Mouse (Mus musculus) midbrain, embryonic 14.5 days (tissue): ENCODE data around the gene Homer2. TPM values are rescaled to one million over a fixed set of nuclear protein-coding genes. Genes with fewer than 3 reads are reported as not detected.

Experiments used
- ATAC-seq: fragments of 200-750 bp; cut with Nextera tagmentation; 2 replicates; pipeline ENCODE4 v1.8.0; 2017; ENCODE audit warnings: moderate number of reproducible peaks, moderate library complexity; ENCODE audit not compliant: low FRiP score, low TSS enrichment
- DNase-seq: peaks from one replicate; pipeline ENCODE4 v3.0.0-alpha.2; 2015
- H3K27ac ChIP-seq: fragments of 300-500 bp; sonication (generic); replicated peaks from 2 replicates; pipeline ENCODE4 v1.5.1; 2014; ENCODE audit warnings: mild to moderate bottlenecking, low read depth, low read length, moderate library complexity
- H3K27me3 ChIP-seq: fragments of 300-500 bp; sonication (generic); 2 replicates; pipeline ENCODE4 v1.6.1; 2014; ENCODE audit warnings: low read length, control low read depth, mixed read lengths; ENCODE audit not compliant: control insufficient read depth, insufficient read depth
- H3K36me3 ChIP-seq: fragments of 300-500 bp; sonication (generic); 2 replicates; pipeline ENCODE4 v1.6.1; 2014; ENCODE audit warnings: low read length, control low read depth; ENCODE audit not compliant: control insufficient read depth, insufficient read depth
- H3K4me1 ChIP-seq: fragments of 300-500 bp; sonication (generic); 2 replicates; pipeline ENCODE4 v1.6.1; 2014; ENCODE audit warnings: mild to moderate bottlenecking, antibody characterized with exemption, low read length, control low read depth; ENCODE audit not compliant: control insufficient read depth, insufficient read depth
- H3K4me2 ChIP-seq: fragments of 300-500 bp; sonication (generic); 2 replicates; pipeline ENCODE4 v1.6.1; 2014; ENCODE audit warnings: mild to moderate bottlenecking, low read length, moderate library complexity
- H3K4me3 ChIP-seq: fragments of 300-500 bp; sonication (generic); replicated peaks from 2 replicates; pipeline ENCODE4 v1.5.1; 2014; ENCODE audit warnings: low read depth, low read length
- H3K9ac ChIP-seq: fragments of 300-500 bp; sonication (generic); replicated peaks from 2 replicates; pipeline ENCODE4 v1.6.1; 2014; ENCODE audit warnings: mild to moderate bottlenecking, low read length, moderate library complexity
- H3K9me3 ChIP-seq: fragments of 300-500 bp; sonication (generic); 2 replicates; pipeline ENCODE4 v1.6.1; 2016; ENCODE audit warnings: low read length, control low read depth, mixed read lengths; ENCODE audit not compliant: control insufficient read depth
- WGBS: fragments of 180-500 bp; shearing (Covaris S2); extraction: QIAGEN DNeasy Blood & Tissue Kit; methylation state at CpG from one replicate; pipeline ENCODE4 v1.1.7; 2014; 5-methylcytosine and 5-hydroxymethylcytosine counted together
- polyA plus RNA-seq: library from polyadenylated mRNA; unstranded; fragments of >200 nt; fragmentation: Nextera tagmentation; extraction: Ambion mirVana; gene quantifications from 2 replicates; pipeline ENCODE4 v1.2.1, GENCODE M21; 2014

Gene Homer2
- polyA plus RNA-seq, 1 experiment from 2014 or later = 19.1 TPM

- Histone ChIP-seq H3K36me3 (no peaks in the 10 kb centered on the region), H3K4me3 (no peak overlapping the region), H3K9me3 (no peaks in the 10 kb centered on the region), H3K27ac (no peak overlapping the region), H3K27me3 (no peaks in the 10 kb centered on the region), H3K9ac (no peak overlapping the region), H3K4me2 (no peak overlapping the region), H3K4me1 (peaks cover 7% of the 10 kb centered on the region)
- 87% methylated on average over 9 of the region's 9 CpGs for WGBS
- no peak for ATAC-seq
- no peak for DNase-seq
Observed at GRCm38 (mm10) chr7:81688378-81688777, 18.9 kb downstream of the Homer2 start.

GRCm38 (mm10) chr7:81687684-81688316, 19.5 kb downstream of the Homer2 start:
- peaks cover 7% of the 10 kb centered on the region for H3K4me1 ChIP-seq
- no peaks in the 10 kb centered on the region for H3K27me3 ChIP-seq
- H3K27ac ChIP-seq = no peak overlapping the region
- no peaks in the 10 kb centered on the region for H3K9me3 ChIP-seq
- ATAC-seq (no peak), DNase-seq (no peak)
- H3K4me2 ChIP-seq = no peak overlapping the region
- no peaks in the 10 kb centered on the region for H3K36me3 ChIP-seq
- H3K4me3 ChIP-seq = no peak overlapping the region
- WGBS = 94% methylated on average over 6 of the region's 6 CpGs
- no peak overlapping the region for H3K9ac ChIP-seq

GRCm38 (mm10) chr7:81685375-81685774, 22.0 kb downstream of the Homer2 start:
- Histone ChIP-seq H3K9ac (no peak overlapping the region), H3K27me3 (no peaks in the 10 kb centered on the region), H3K9me3 (no peaks in the 10 kb centered on the region), H3K36me3 (no peaks in the 10 kb centered on the region), H3K4me3 (no peak overlapping the region), H3K27ac (no peak overlapping the region), H3K4me2 (no peak overlapping the region), H3K4me1 (peaks cover 7% of the 10 kb centered on the region)
- ATAC-seq (no peak), DNase-seq (no peak)
- 89% methylated on average over 7 of the region's 7 CpGs for WGBS

- Histone ChIP-seq H3K4me2 (no peak overlapping the region), H3K36me3 (no peaks in the 10 kb centered on the region), H3K4me1 (no peaks in the 10 kb centered on the region), H3K4me3 (no peak overlapping the region), H3K9ac (no peak overlapping the region), H3K27ac (no peak overlapping the region), H3K9me3 (no peaks in the 10 kb centered on the region), H3K27me3 (no peaks in the 10 kb centered on the region)
- DNase-seq (no peak), ATAC-seq (no peak)
- WGBS = 67% methylated on average over 7 of the region's 7 CpGs
Observed at GRCm38 (mm10) chr7:81683779-81684422, 23.4 kb downstream of the Homer2 start.

GRCm38 (mm10) chr7:81681386-81681785, 25.9 kb downstream of the Homer2 start:
- no peak overlapping the region for H3K4me2 ChIP-seq
- H3K27ac ChIP-seq = no peak overlapping the region
- no peak overlapping the region for H3K9ac ChIP-seq
- 79% methylated on average over 3 of the region's 3 CpGs for WGBS
- ATAC-seq (no peak), DNase-seq (no peak)
- H3K36me3 ChIP-seq = no peaks in the 10 kb centered on the region
- H3K27me3 ChIP-seq = no peaks in the 10 kb centered on the region
- H3K4me1 ChIP-seq = no peaks in the 10 kb centered on the region
- H3K4me3 ChIP-seq = no peak overlapping the region
- H3K9me3 ChIP-seq = no peaks in the 10 kb centered on the region

- peaks cover 3% of the 10 kb centered on the region; the same call in 1 of the 2 replicates for H3K4me1 ChIP-seq
- H3K4me2 ChIP-seq = 0 out of 2 replicates have a peak overlapping the region, but pooled peaks have one; percentile 1
- no peak overlapping the region for H3K4me3 ChIP-seq
- H3K27me3 ChIP-seq = no peaks in the 10 kb centered on the region
- WGBS = 51% methylated on average over 15 of the region's 15 CpGs
- DNase-seq (peak; percentile 67), ATAC-seq (no peak)
- H3K36me3 ChIP-seq = no peaks in the 10 kb centered on the region
- peak overlapping the region; percentile 58 for H3K27ac ChIP-seq
- no peaks in the 10 kb centered on the region for H3K9me3 ChIP-seq
- H3K9ac ChIP-seq = no peak overlapping the region
Observed at GRCm38 (mm10) chr7:81673359-81674013, 33.8 kb downstream of the Homer2 start.

- no peak for ATAC-seq
- Histone ChIP-seq H3K9me3 (no peaks in the 10 kb centered on the region), H3K4me1 (peaks cover 3% of the 10 kb centered on the region; the same call in 1 of the 2 replicates), H3K4me3 (no peak overlapping the region), H3K27me3 (no peaks in the 10 kb centered on the region), H3K27ac (peak overlapping the region; percentile 58), H3K36me3 (no peaks in the 10 kb centered on the region), H3K9ac (no peak overlapping the region), H3K4me2 (no peak overlapping the region)
- DNase-seq = peak; percentile 58
- WGBS = 67% methylated on average over 10 of the region's 10 CpGs
Observed at GRCm38 (mm10) chr7:81672735-81673291, 34.5 kb downstream of the Homer2 start.

- DNase-seq (no peak), ATAC-seq (no peak)
- H3K27ac ChIP-seq = no peak overlapping the region
- no peak overlapping the region for H3K4me3 ChIP-seq
- no peak overlapping the region for H3K4me2 ChIP-seq
- no peak overlapping the region for H3K9ac ChIP-seq
- WGBS = 88% methylated on average over 4 of the region's 4 CpGs
- H3K36me3 ChIP-seq = no peaks in the 10 kb centered on the region
- no peaks in the 10 kb centered on the region for H3K4me1 ChIP-seq
- H3K27me3 ChIP-seq = no peaks in the 10 kb centered on the region
- H3K9me3 ChIP-seq = no peaks in the 10 kb centered on the region
Observed at GRCm38 (mm10) chr7:81667156-81667555, 40.2 kb downstream of the Homer2 start.
